Mouse (Mus musculus) liver, adult 2 months (tissue): ENCODE data around the gene Prss16.

Experiments
- CTCF ChIP-seq: fragments of 200-500 bp; IDR thresholded peaks from 2 replicates; pipeline ENCODE4 v1.5.1; 2011; ENCODE audit warnings: low read depth, low read length, control low read depth
- POLR2A ChIP-seq: fragments of 200-500 bp; IDR thresholded peaks from 2 replicates; pipeline ENCODE4 v1.6.1; 2011; ENCODE audit warnings: low read length, control low read depth; ENCODE audit not compliant: insufficient read depth; ENCODE audit errors: extremely low read depth

- TF ChIP-seq POLR2A (no peak), CTCF (no peak)
These were observed 25.1 kb downstream of the Prss16 start for GRCm38 (mm10) chr13:21984486-21984885.
